In genomic region chr11:78164924-78165760, GRCm38 (mm10) we compare ENCODE assay signal across 8 mouse cellular contexts. TPM values are rescaled to one million over a fixed set of nuclear protein-coding genes. Genes with fewer than 3 reads are reported as not detected.
DNase-seq lines count a peak whose midpoint lies in the region; ATAC-seq and TF ChIP-seq lines count a peak whose summit lies in the region.

TSS of gene Traf4 (minus strand) at chr11:78165589.

- no peak for TF ChIP-seq CTCF in hindbrain, postnatal 0 days (IDR thresholded peaks at IDR 0.05; ENCODE audit: low read depth)
- no peak for TF ChIP-seq CTCF in small intestine, adult 2 months (IDR thresholded peaks at IDR 0.05; ENCODE audit: extremely low read depth, insufficient read length, insufficient replicate concordance, low read depth, low read length)

- H3K9ac ChIP-seq in hindbrain, postnatal 0 days (replicated peaks; ENCODE audit: low read length): peak within 1 kb of the TSS; percentile 100
- peak within 1 kb of the TSS; percentile 96 for H3K9ac ChIP-seq in midbrain, embryonic 11.5 days (ENCODE audit: low read length)

- H3K4me3 ChIP-seq in hindbrain, postnatal 0 days (ENCODE audit: low read length): peak within 1 kb of the TSS; percentile 98
- H3K4me3 ChIP-seq in limb, embryonic 10.5 days: peak within 1 kb of the TSS; percentile 98
- H3K4me3 ChIP-seq in midbrain, embryonic 11.5 days (ENCODE audit: low read depth, low read length): peak within 1 kb of the TSS; percentile 97
- peak within 1 kb of the TSS; percentile 71 for H3K4me3 ChIP-seq in small intestine, adult 2 months (ENCODE audit: low read depth, low read length)

- peak; percentile 36; the same call in 1 of the 2 replicates for TF ChIP-seq POLR2A in small intestine, adult 2 months (IDR thresholded peaks at IDR 0.05; ENCODE audit: low read depth, low read length)

- H3K9me3 ChIP-seq in hindbrain, postnatal 0 days (ENCODE audit: low read length): no peaks in the 10 kb centered on the region
- no peaks in the 10 kb centered on the region for H3K9me3 ChIP-seq in limb, embryonic 10.5 days (replicated peaks)
- H3K9me3 ChIP-seq in midbrain, embryonic 11.5 days (ENCODE audit: control insufficient read depth, low read length): no peaks in the 10 kb centered on the region

- H3K27me3 ChIP-seq in hindbrain, postnatal 0 days (ENCODE audit: insufficient read depth, low read length): no peaks in the 10 kb centered on the region
- 0 out of 2 replicates have a peak, but pooled peaks cover 4% of the 10 kb centered on the region for H3K27me3 ChIP-seq in limb, embryonic 10.5 days (ENCODE audit: low read depth, poor library complexity, severe bottlenecking)
- H3K27me3 ChIP-seq in midbrain, embryonic 11.5 days (ENCODE audit: control insufficient read depth, insufficient read depth, low read length): no peaks in the 10 kb centered on the region
- H3K27me3 ChIP-seq in small intestine, adult 2 months (ENCODE audit: control insufficient read depth, insufficient read depth, low read length): no peaks in the 10 kb centered on the region

- DNase-seq in layer of hippocampus, adult 11-12 months (ENCODE audit: low spot score): peak; percentile 64
- no peak for DNase-seq in layer of hippocampus, adult 9-10 months (ENCODE audit: low spot score)
- DNase-seq in cerebellum, postnatal 25 days: peak; percentile 82 to 90
- DNase-seq in gastrocnemius, postnatal 10 days: peak; percentile 85
- peak; percentile 94 for DNase-seq in hindbrain, postnatal 0 days (ENCODE audit: low spot score)
- peak; percentile 94 for DNase-seq in limb, embryonic 10.5 days (ENCODE audit: low spot score)
- peak; percentile 99 for DNase-seq in midbrain, embryonic 11.5 days (ENCODE audit: low spot score, missing footprints)

- peaks cover 19% of the 10 kb centered on the region for H3K4me1 ChIP-seq in hindbrain, postnatal 0 days (ENCODE audit: insufficient read depth, low read length)
- H3K4me1 ChIP-seq in limb, embryonic 10.5 days: peaks cover 48% of the 10 kb centered on the region
- peaks cover 26% of the 10 kb centered on the region for H3K4me1 ChIP-seq in midbrain, embryonic 11.5 days (ENCODE audit: control insufficient read depth, insufficient read depth, low read length)
- H3K4me1 ChIP-seq in small intestine, adult 2 months (ENCODE audit: control insufficient read depth, insufficient read depth, insufficient read length, low read length): peaks cover 43% of the 10 kb centered on the region

- WGBS in hindbrain, postnatal 0 days: under 1% methylated on average over 75 of the region's 78 CpGs
- WGBS in limb, embryonic 10.5 days: under 1% methylated on average over 78 of the region's 78 CpGs
- WGBS in midbrain, embryonic 11.5 days: under 1% methylated on average over 77 of the region's 78 CpGs
- under 1% methylated on average over 78 of the region's 78 CpGs for WGBS in small intestine, adult 2 months

- H3K4me2 ChIP-seq in hindbrain, postnatal 0 days (ENCODE audit: low read depth, low read length): peak within 1 kb of the TSS; percentile 82
- H3K4me2 ChIP-seq in midbrain, embryonic 11.5 days: peak within 1 kb of the TSS; percentile 75

- H3K36me3 ChIP-seq in hindbrain, postnatal 0 days (ENCODE audit: insufficient read depth, low read length): peaks cover 11% of the 10 kb centered on the region
- H3K36me3 ChIP-seq in limb, embryonic 10.5 days: peaks cover 51% of the 10 kb centered on the region
- peaks cover 17% of the 10 kb centered on the region for H3K36me3 ChIP-seq in midbrain, embryonic 11.5 days (ENCODE audit: control insufficient read depth, insufficient read depth, low read length)
- H3K36me3 ChIP-seq in small intestine, adult 2 months (ENCODE audit: control insufficient read depth, insufficient read depth, low read length): peaks cover 18% of the 10 kb centered on the region

- peak within 1 kb of the TSS; percentile 98 for H3K27ac ChIP-seq in hindbrain, postnatal 0 days
- H3K27ac ChIP-seq in limb, embryonic 10.5 days: peak within 1 kb of the TSS; percentile 99
- peak within 1 kb of the TSS; percentile 99 for H3K27ac ChIP-seq in midbrain, embryonic 11.5 days (ENCODE audit: low read depth, low read length)
- peak within 1 kb of the TSS; percentile 97 for H3K27ac ChIP-seq in small intestine, adult 2 months (ENCODE audit: insufficient read depth, low read depth, low read length)

- peak; percentile 87 for ATAC-seq in hindbrain, postnatal 0 days
- ATAC-seq in midbrain, embryonic 11.5 days (ENCODE audit: low FRiP score): peak; percentile 85

RNA-seq across cellular contexts. Expression of gene Traf4, which starts in this region (rescaled TPM):
- total RNA-seq in gastrocnemius, postnatal 10 days (2021): 10 to 100 TPM; 15.7 to 22.6 TPM
- total RNA-seq in hindbrain, postnatal 0 days (2014; rRNA removed): 124 and 130 TPM in 2 replicates
- polyA plus RNA-seq in hindbrain, postnatal 0 days (2015; fragmentation: Nextera tagmentation; extraction: Ambion mirVana): 79.5 and 88.7 TPM in 2 replicates
- 178 and 181 TPM in 2 replicates for polyA plus RNA-seq in limb, embryonic 10.5 days (2016; fragmentation: Nextera tagmentation; extraction: Ambion mirVana)
- 72.0 and 79.7 TPM in 2 replicates for polyA plus RNA-seq in midbrain, embryonic 11.5 days (2014; fragmentation: Nextera tagmentation; extraction: Ambion mirVana)
- polyA plus RNA-seq in small intestine, adult 2 months (2012; rRNA removed): 50.3 and 99.5 TPM in 2 replicates
